Mouse (Mus musculus): ENCODE data around the gene Slc35b3. TPM values are rescaled to one million over a fixed set of nuclear protein-coding genes. Genes with fewer than 3 reads are reported as not detected.

Slc35b3 gene
- total RNA-seq, 2 experiments from 2014 or later: 29.6 to 30.3 TPM

DNA sequence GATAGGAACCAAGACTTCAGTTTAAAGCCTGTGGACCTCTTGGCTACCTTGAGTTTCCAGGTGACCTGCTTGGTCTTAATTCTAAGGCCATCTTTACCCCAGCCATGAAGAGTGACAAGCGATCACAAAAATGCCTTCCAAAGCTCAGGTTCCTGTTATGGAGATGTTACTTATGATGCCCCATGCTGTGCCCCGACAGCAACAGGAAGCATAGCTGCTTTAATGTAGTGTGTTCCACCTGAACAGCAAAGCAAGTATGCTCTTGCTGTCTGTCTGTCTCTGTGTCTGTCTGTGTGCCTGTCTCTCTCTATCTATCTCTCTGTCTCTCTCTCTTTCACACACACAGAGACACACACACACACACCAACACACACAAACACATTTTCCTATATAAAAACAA is 22.2 kb downstream of the Slc35b3 start:
- DNase-seq: no peak

DNA sequence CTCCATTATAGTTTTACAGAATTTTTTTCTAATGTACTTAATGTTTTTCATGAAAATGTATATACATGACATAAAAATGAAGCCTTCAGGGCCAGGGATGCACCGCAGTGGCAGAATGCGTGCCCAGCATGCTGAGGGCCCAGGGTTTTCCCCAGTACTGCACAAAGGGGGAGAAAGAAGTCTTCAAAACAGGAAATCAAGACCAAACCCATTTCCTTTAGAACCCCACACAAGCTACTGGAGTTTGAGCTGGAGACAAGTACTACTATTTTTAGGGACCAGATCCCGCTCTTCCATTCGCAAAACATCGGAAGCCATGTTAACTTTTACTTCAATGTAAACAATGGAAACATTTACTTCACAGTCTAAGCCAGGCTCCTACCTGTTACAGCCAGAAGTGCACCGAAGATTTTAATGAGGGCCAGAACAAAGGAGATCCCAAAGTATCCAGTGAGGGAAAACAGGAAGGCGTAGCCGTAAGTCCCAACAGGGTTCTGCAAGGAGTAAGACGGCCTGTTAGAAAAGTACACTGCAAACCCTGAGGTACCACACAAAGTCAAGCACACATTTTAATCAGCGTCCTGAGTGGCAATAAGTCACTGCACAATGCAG is 23.7 kb downstream of the Slc35b3 start:
- no peak for DNase-seq

DNA sequence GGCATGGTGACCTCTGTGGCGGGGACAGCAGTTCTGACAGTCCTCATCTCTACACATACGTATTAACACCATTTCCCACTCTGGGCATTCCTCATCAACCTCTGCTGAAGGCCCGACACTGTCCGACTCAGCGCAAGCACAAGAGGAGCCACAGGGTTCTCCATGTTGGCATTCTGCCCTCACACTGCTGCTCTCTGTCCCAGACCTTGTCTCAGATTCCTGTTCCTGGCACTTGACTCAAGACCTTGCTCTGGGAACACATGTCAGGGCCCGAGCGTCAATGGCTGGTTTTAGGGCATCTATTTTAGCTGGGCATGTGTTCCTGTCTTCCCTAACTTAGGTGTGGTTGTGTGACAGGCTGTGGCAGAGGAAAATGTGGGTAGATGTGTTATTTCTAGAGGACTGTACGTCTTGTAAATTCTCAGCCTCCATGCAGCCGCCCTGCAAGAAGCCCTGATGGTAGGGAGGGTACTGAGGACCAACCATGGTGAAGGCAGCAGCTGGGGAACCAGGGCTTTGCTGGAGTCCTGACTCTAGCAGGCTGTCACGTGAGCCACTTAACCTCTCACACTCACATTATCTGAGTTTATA is 24.7 kb downstream of the Slc35b3 start:
- DNase-seq: peak; percentile 69 to 72

DNA sequence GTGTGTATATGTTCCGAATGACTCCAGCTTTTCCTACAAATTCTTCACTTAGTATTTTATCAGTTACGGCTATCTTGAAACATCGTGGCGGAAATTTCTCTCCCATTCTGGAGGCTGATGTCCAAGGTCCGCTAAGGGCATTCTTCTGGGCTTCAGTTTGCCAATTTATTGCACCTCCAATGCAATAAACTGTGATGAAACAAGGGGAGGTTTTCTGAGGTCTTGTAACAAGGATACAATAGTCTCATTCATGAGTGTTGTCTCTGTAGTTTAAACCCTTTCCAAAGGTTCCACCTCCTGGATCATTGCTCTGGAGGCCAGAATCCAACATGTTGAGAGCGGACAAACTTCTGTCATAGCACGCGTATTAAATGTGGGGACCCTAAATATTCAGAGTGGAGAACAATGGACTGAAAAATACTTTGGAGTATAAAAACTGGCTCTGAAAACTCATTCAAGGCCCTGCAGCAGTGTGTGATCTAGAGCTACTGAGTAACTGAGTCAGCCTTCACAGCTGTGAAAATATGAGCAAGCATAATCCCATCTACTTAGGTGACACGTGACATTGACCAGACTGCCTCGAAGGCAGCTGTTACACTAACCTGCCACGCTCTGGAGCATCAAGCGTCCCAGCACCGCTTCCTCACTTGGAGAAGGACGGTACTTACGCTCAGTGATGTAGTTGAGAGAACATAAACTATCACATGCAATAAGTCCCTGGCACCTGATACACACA is 30.7 kb downstream of the Slc35b3 start:
- no peak for DNase-seq

DNA sequence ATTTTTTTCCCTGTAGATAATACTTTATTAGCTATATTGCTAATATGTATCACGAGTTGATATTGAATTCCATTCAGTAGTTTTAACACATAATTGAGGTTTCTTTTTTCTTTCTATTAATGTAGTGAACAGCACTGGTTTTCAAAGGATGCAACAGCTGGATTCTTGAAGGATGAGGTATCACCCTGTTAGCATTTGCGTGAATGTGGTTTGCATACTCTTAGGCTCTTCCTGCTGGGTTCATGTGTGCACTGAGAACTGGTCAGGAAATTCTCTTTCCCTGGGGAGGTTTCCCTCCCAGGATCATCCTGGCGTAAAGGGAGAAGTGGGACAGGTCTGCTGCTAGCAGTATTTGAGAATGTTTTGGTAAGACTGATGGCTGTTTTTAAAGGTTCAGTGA is 38.0 kb downstream of the Slc35b3 start:
- DNase-seq: no peak

DNA sequence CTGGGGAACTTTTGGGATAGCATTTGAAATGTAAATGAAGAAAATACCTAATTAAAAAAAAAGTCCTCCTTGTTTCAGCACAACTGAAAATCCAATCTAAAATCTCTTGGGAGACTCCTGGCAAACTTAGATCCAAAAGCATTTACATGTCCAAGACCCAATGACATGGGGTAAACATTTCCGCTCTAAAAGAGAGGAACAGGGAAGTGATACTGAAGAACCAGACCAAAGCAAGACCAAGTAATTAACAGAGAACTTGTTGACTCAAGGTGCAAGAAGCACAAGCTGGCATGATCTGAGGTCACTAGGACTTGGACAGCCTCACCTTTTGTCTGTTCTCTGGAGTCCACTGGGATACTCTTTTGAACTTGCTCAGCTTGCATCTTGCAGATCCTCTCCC is 39.4 kb downstream of the Slc35b3 start:
- no peak for DNase-seq

DNA sequence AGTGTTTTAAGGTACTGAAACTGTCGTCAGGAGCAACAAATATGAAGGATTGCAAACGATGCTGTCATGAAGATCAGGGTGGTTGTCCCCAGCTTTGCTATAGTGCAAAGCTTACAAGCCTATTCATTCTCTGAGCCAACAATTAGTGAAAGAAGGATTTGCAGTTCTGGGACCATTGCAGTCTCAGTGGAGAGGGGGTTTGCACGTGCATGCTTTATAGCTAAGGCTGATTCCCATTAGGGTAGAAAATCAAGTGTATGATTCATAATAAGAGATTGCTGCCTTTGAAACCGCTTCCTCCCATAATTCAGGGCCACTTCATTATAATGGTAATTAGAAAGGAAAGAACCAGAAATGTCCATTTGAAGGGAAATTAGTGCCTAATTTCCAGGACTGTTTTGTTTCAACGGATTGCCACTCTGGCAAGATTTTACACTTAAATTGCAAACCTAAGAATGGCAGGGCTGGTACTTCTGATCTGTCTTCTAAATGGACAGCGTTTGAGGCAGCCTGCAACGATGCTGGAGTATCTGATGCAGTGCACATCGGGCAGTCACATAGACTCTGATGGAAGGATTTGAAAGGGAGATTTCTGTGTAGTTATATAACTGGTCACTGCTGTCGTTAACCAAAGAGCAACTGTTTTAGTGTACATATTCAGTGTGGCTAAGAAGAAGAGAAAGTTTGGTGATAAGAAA is 42.3 kb downstream of the Slc35b3 start:
- DNase-seq: no peak

DNA sequence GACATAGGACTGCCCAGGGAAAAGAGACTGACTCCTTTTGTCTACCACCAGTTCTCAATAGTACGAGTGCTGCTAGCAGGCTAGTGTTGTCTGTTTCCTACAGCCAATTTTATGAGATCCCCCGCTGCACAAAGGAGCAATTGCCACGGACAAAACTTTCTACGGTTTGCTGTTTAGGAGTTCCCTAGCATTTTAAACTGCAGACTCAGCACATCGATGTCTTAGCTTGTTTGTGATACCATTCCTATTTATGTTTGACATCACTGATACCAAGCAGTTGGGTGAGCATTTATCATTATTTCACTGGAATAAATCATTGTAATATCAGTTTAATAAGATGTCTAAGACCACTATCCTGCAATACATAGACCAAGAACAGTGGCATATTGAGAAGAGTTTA is 43.1 kb downstream of the Slc35b3 start:
- DNase-seq: no peak

DNA sequence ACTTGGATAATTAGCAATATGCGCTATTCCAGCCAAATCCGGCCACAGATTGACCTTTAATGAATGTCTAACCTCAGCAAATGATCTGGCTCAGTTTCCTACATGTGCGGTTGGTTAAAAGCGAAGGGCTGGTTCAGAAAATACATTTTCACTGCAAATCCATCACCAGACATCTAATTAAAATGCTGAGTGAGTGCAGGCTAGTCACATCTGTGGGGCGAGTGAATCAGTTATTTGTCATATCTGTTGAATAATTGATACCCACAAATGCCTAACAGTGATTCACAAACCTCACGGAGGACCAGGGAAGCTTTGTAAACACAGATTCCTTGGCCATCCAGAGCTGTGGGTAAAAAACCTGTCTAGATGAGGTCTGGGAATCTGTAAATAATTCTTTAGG is 45.9 kb downstream of the Slc35b3 start:
- DNase-seq: no peak

DNA sequence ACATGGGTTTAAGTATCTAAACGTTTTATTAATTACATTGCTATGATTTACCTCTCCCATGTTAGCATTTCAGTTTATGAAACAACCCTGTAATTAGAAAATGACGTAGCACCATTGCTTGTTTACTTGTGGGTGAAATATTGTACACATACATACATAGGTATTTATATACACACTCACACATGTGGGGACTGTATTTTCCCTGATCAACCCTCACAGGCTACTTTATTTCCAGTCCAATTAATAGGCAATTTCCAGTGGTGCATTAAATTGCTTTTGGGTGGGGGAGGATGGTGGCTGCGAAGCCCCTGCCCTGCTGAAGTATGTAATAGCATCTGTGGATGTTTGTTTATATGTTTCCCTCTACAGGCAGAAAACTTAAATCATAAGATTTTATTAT is 68.3 kb downstream of the Slc35b3 start:
- no peak for DNase-seq

Measured in adrenal gland, postnatal 36 days (tissue).